Mouse (Mus musculus) neutrophil, adult 5-6 weeks (primary cell): ENCODE data around the gene Pla2g1b. TPM values are rescaled to one million over a fixed set of nuclear protein-coding genes. Genes with fewer than 3 reads are reported as not detected.

Experiments
- ATAC-seq: fragments of 151-379, 151-347 bp; 2 replicates; pipeline ENCODE4 v1.8.0; 2017; ENCODE audit warnings: mild to moderate bottlenecking, moderate TSS enrichment; ENCODE audit not compliant: insufficient number of reproducible peaks, poor library complexity, low FRiP score, severe bottlenecking; ENCODE audit errors: extremely low read depth
- total RNA-seq: library from RNA; stranded (forward); fragments of 200-1000 nt; gene quantifications from 2 replicates; pipeline ENCODE4 v1.2.3, GENCODE M21; 2017

Gene Pla2g1b
- total RNA-seq, 1 experiment from 2014 or later = not detected

GRCm38 (mm10) chr5:115480101-115480500, 14.0 kb downstream of the Pla2g1b start:
- no peak for ATAC-seq

- no peak for ATAC-seq
Observed at GRCm38 (mm10) chr5:115482390-115483265, 16.6 kb downstream of the Pla2g1b start.

- no peak for ATAC-seq
Observed at GRCm38 (mm10) chr5:115483385-115483784, 17.3 kb downstream of the Pla2g1b start.

GRCm38 (mm10) chr5:115483947-115484920, 18.2 kb downstream of the Pla2g1b start, which contains the start of gene Sirt4:
Gene Sirt4, minus strand, starts transcription at chr5:115484725.
- peak; percentile 89 for ATAC-seq

GRCm38 (mm10) chr5:115484996-115485395, 18.9 kb downstream of the Pla2g1b start:
- no peak for ATAC-seq

- ATAC-seq = no peak
Observed at GRCm38 (mm10) chr5:115485489-115486205, 19.6 kb downstream of the Pla2g1b start.

- ATAC-seq = no peak
Observed at GRCm38 (mm10) chr5:115486726-115487125, 20.7 kb downstream of the Pla2g1b start.

GRCm38 (mm10) chr5:115487353-115487752, 21.3 kb downstream of the Pla2g1b start:
- ATAC-seq = no peak

- ATAC-seq = no peak
Observed at GRCm38 (mm10) chr5:115487942-115488580, 22.0 kb downstream of the Pla2g1b start.

- peak; percentile 32 for ATAC-seq
Observed at GRCm38 (mm10) chr5:115488841-115489698, 23.0 kb downstream of the Pla2g1b start.

- peak; percentile 76 for ATAC-seq
Observed at GRCm38 (mm10) chr5:115489699-115490637, 23.9 kb downstream of the Pla2g1b start.

- no peak for ATAC-seq
Observed at GRCm38 (mm10) chr5:115490638-115491000, 24.6 kb downstream of the Pla2g1b start.

GRCm38 (mm10) chr5:115491076-115491475, 25.0 kb downstream of the Pla2g1b start:
- no peak for ATAC-seq

- no peak for ATAC-seq
Observed at GRCm38 (mm10) chr5:115491771-115492322, 25.8 kb downstream of the Pla2g1b start.

- no peak for ATAC-seq
Observed at GRCm38 (mm10) chr5:115492711-115493335, 26.8 kb downstream of the Pla2g1b start.

GRCm38 (mm10) chr5:115493441-115493840, 27.4 kb downstream of the Pla2g1b start:
- no peak for ATAC-seq
